Mouse (Mus musculus): ENCODE data around the gene Cgnl1.

GRCm38 (mm10) chr9:71622593-71622992 is 148.8 kb downstream of the Cgnl1 start:
- TF ChIP-seq CTCF (IDR thresholded peaks at IDR 0.05; ENCODE audit: borderline replicate concordance, control insufficient read depth, extremely low read depth, insufficient read depth, low read length, poor library complexity): no peak
- TF ChIP-seq POLR2A (IDR thresholded peaks at IDR 0.05; ENCODE audit: control insufficient read depth, extremely low read depth, insufficient read depth, low read length, poor library complexity): no peak

All from thymus, adult 2 months (tissue).